Mouse (Mus musculus): ENCODE results near the gene Pknox2. TPM values are rescaled to one million over a fixed set of nuclear protein-coding genes. Genes with fewer than 3 reads are reported as not detected.

The Pknox2 gene
- polyA plus RNA-seq, 1 experiment from 2014 or later = 5.4 TPM

DNA sequence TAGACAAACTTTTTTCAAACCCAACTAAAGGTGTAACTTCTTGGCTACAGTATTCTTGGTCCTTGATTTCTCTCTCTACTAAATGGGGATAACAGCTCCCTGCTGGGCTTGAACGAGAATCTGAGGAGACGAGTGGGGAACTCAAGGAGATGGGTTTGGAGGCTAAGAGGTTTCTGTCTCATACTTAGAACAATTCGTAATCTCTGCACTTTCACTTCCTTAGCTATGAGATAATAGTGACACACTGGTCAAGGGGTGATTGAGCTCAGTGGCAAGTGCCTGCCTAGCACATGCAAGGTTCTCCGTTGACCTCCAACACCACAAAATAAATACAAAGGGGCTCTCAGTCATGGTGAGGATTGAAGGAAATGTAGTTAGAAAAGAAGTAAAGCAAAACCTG lies 215.6 kb downstream of the Pknox2 start:
- no peak for ATAC-seq (ENCODE audit: low FRiP score, low TSS enrichment)
- no peak overlapping the region for H3K27ac ChIP-seq (ENCODE audit: low read depth, low read length)
- WGBS = 84% methylated on average over 4 of the region's 4 CpGs

DNA sequence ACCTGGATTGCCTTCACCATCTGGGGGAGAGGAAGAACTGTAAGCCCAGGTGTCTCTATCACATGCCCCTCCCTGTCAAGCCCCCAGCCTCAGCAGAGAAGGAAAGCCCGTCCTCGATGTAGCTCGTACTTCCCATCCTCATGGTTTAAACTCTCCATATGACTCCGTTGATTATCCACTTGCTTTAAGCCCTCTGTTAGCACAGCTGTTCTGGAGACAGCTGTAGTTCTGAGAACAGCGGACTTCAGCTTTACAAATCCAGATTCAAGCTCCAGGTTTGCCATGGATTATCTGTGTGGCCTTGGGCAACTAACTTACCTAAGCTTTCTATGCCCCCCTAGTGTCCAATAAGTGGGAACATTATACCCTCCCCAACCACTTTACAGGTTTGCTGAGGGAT lies 223.5 kb downstream of the Pknox2 start:
- H3K27me3 ChIP-seq (ENCODE audit: control insufficient read depth, insufficient read depth, low read length) = no peaks in the 10 kb centered on the region
- WGBS = 87% methylated on average over 5 of the region's 5 CpGs
- no peak overlapping the region for H3K27ac ChIP-seq (ENCODE audit: low read depth, low read length)
- no peaks in the 10 kb centered on the region for H3K9me3 ChIP-seq (ENCODE audit: control insufficient read depth, low read length)
- ATAC-seq (ENCODE audit: low FRiP score, low TSS enrichment) = no peak
- H3K4me1 ChIP-seq (ENCODE audit: control insufficient read depth, insufficient read depth, low read length) = no peaks in the 10 kb centered on the region
- no peaks in the 10 kb centered on the region for H3K36me3 ChIP-seq (ENCODE audit: control insufficient read depth, insufficient read depth, low read length)
- H3K9ac ChIP-seq (ENCODE audit: low read depth, low read length) = no peak overlapping the region
- no peak overlapping the region for H3K4me3 ChIP-seq (ENCODE audit: low read length)
- no peak overlapping the region for H3K4me2 ChIP-seq (replicated peaks; ENCODE audit: low read depth, low read length)

More for the DNA sequence above, 215.6 kb downstream of the Pknox2 start:
- Histone ChIP-seq H3K4me3 (ENCODE audit: low read length) (no peak overlapping the region), H3K4me1 (ENCODE audit: control insufficient read depth, insufficient read depth, low read length) (no peaks in the 10 kb centered on the region), H3K4me2 (replicated peaks; ENCODE audit: low read depth, low read length) (no peak overlapping the region), H3K9me3 (ENCODE audit: control insufficient read depth, low read length) (no peaks in the 10 kb centered on the region), H3K36me3 (ENCODE audit: control insufficient read depth, insufficient read depth, low read length) (no peaks in the 10 kb centered on the region), H3K9ac (ENCODE audit: low read depth, low read length) (no peak overlapping the region), H3K27me3 (ENCODE audit: control insufficient read depth, insufficient read depth, low read length) (no peaks in the 10 kb centered on the region)

DNA sequence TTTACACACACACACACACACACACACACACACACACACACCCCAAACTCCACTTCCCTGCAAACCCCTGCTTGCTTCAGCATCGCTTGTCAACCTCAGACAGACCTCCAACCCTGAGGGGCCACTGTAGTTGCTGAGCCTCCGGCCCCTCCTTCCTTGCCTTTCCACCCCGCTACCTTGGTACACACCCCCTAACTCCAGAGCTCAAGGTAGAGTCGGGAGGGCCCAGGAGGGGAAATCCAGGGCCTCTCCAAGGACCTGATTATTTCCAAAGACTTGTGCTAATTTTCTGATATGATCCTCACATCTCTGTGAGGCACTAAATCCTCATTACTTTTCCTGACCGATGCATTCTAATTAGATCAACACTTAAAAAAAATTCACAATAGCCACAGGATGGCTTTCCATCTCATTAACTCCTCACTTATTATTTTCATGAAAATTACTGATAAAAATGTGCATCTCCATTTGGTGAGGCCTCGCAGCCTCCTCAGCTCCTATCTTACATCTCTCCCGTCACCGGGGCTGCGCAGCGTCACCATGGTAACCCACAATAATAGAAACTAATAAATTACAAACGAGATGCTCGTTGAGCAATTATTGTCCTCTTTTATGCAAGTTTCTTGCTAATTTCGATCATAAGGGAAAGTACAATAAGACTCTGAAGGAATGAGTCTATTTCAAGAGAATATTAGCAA lies 225.3 kb downstream of the Pknox2 start:
- ATAC-seq (ENCODE audit: low FRiP score, low TSS enrichment) = no peak
- H3K9me3 ChIP-seq (ENCODE audit: control insufficient read depth, low read length) = no peaks in the 10 kb centered on the region
- no peaks in the 10 kb centered on the region for H3K36me3 ChIP-seq (ENCODE audit: control insufficient read depth, insufficient read depth, low read length)
- no peak overlapping the region for H3K4me2 ChIP-seq (replicated peaks; ENCODE audit: low read depth, low read length)
- 59% methylated on average over 13 of the region's 13 CpGs for WGBS
- no peaks in the 10 kb centered on the region for H3K27me3 ChIP-seq (ENCODE audit: control insufficient read depth, insufficient read depth, low read length)
- no peak overlapping the region for H3K9ac ChIP-seq (ENCODE audit: low read depth, low read length)
- peaks cover 6% of the 10 kb centered on the region for H3K4me1 ChIP-seq (ENCODE audit: control insufficient read depth, insufficient read depth, low read length)
- no peak overlapping the region for H3K27ac ChIP-seq (ENCODE audit: low read depth, low read length)
- H3K4me3 ChIP-seq (ENCODE audit: low read length) = no peak overlapping the region

GRCm38 (mm10) chr9:36919472-36919871 lies 227.7 kb downstream of the Pknox2 start:
- H3K4me2 ChIP-seq (replicated peaks; ENCODE audit: low read depth, low read length) = no peak overlapping the region
- H3K4me1 ChIP-seq (ENCODE audit: control insufficient read depth, insufficient read depth, low read length) = peaks cover 9% of the 10 kb centered on the region
- no peaks in the 10 kb centered on the region for H3K9me3 ChIP-seq (ENCODE audit: control insufficient read depth, low read length)
- no peak overlapping the region for H3K4me3 ChIP-seq (ENCODE audit: low read length)
- 49% methylated on average over 4 of the region's 4 CpGs for WGBS
- no peaks in the 10 kb centered on the region for H3K36me3 ChIP-seq (ENCODE audit: control insufficient read depth, insufficient read depth, low read length)
- H3K27me3 ChIP-seq (ENCODE audit: control insufficient read depth, insufficient read depth, low read length) = no peaks in the 10 kb centered on the region
- H3K27ac ChIP-seq (ENCODE audit: low read depth, low read length) = no peak overlapping the region
- H3K9ac ChIP-seq (ENCODE audit: low read depth, low read length) = no peak overlapping the region
- no peak for ATAC-seq (ENCODE audit: low FRiP score, low TSS enrichment)

DNA sequence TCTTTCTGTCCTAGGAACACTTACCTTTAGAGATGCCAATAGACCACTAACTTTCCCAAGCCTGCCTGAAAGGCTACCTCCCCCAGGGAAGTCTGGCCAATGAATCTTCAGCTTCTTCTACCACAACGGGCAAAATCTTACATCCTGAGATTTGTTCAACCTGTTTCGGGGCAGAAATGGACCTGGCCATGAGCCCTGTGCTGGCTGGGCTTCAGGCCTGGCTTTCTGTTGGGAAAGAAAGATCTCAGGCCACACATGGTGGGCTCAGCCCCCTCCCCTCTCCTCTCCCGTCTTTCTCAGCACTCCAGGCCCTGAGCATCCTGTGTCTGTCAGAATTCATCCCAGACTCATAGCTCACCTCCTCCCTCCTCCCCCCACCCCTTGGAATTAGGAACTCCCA lies 228.6 kb downstream of the Pknox2 start:
- H3K36me3 ChIP-seq (ENCODE audit: control insufficient read depth, insufficient read depth, low read length) = no peaks in the 10 kb centered on the region
- H3K9ac ChIP-seq (ENCODE audit: low read depth, low read length) = no peak overlapping the region
- H3K4me2 ChIP-seq (replicated peaks; ENCODE audit: low read depth, low read length) = no peak overlapping the region
- H3K4me3 ChIP-seq (ENCODE audit: low read length) = no peak overlapping the region
- no peak overlapping the region for H3K27ac ChIP-seq (ENCODE audit: low read depth, low read length)
- no peak for ATAC-seq (ENCODE audit: low FRiP score, low TSS enrichment)
- peaks cover 9% of the 10 kb centered on the region for H3K4me1 ChIP-seq (ENCODE audit: control insufficient read depth, insufficient read depth, low read length)
- 71% methylated on average over 3 of the region's 3 CpGs for WGBS
- H3K27me3 ChIP-seq (ENCODE audit: control insufficient read depth, insufficient read depth, low read length) = no peaks in the 10 kb centered on the region
- no peaks in the 10 kb centered on the region for H3K9me3 ChIP-seq (ENCODE audit: control insufficient read depth, low read length)

- Histone ChIP-seq H3K4me2 (replicated peaks; ENCODE audit: low read depth, low read length) (no peak overlapping the region), H3K9ac (ENCODE audit: low read depth, low read length) (no peak overlapping the region), H3K36me3 (ENCODE audit: control insufficient read depth, insufficient read depth, low read length) (no peaks in the 10 kb centered on the region), H3K9me3 (ENCODE audit: control insufficient read depth, low read length) (no peaks in the 10 kb centered on the region), H3K4me3 (ENCODE audit: low read length) (no peak overlapping the region), H3K27ac (ENCODE audit: low read depth, low read length) (peak overlapping the region; percentile 31; the same call in 1 of the 2 replicates), H3K27me3 (ENCODE audit: control insufficient read depth, insufficient read depth, low read length) (no peaks in the 10 kb centered on the region), H3K4me1 (ENCODE audit: control insufficient read depth, insufficient read depth, low read length) (peaks cover 9% of the 10 kb centered on the region)
- WGBS = 17% methylated on average over 5 of the region's 5 CpGs
- ATAC-seq (ENCODE audit: low FRiP score, low TSS enrichment) = peak; percentile 87
Observed at GRCm38 (mm10) chr9:36916915-36917314, 230.3 kb downstream of the Pknox2 start.

- ATAC-seq (ENCODE audit: low FRiP score, low TSS enrichment) = peak; percentile 51; the same call in 1 of the 2 replicates
- H3K4me2 ChIP-seq (replicated peaks; ENCODE audit: low read depth, low read length) = no peak overlapping the region; the same call in 1 of the 2 replicates
- peak overlapping the region; percentile 31; the same call in 1 of the 2 replicates for H3K27ac ChIP-seq (ENCODE audit: low read depth, low read length)
- no peak overlapping the region for H3K4me3 ChIP-seq (ENCODE audit: low read length)
- peaks cover 9% of the 10 kb centered on the region for H3K4me1 ChIP-seq (ENCODE audit: control insufficient read depth, insufficient read depth, low read length)
- H3K9ac ChIP-seq (ENCODE audit: low read depth, low read length) = no peak overlapping the region
- WGBS = 7% methylated on average over 6 of the region's 6 CpGs
- no peaks in the 10 kb centered on the region for H3K27me3 ChIP-seq (ENCODE audit: control insufficient read depth, insufficient read depth, low read length)
- H3K36me3 ChIP-seq (ENCODE audit: control insufficient read depth, insufficient read depth, low read length) = no peaks in the 10 kb centered on the region
- H3K9me3 ChIP-seq (ENCODE audit: control insufficient read depth, low read length) = no peaks in the 10 kb centered on the region
Observed at GRCm38 (mm10) chr9:36916362-36916761, 230.8 kb downstream of the Pknox2 start.

DNA sequence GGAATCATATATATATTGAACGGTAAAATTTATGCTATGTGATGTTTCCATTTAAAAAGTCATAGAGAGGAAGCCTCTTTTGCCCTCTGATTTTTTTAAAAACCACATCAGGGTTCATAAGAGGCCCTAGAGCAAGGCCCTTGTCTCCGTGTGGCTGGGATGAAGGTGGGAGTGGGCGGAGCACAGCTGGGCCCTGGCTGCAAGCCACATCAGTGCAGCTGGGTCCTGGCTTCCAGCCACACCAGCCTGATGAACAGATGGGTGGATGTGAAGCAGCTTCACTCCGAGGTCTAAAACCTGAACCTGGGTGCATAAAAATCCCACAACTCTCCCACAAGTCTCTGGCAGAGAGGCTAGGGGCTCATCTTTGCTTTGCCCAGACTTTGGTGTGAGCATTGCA lies 241.8 kb downstream of the Pknox2 start:
- Histone ChIP-seq H3K4me1 (ENCODE audit: control insufficient read depth, insufficient read depth, low read length) (no peaks in the 10 kb centered on the region), H3K4me2 (replicated peaks; ENCODE audit: low read depth, low read length) (no peak overlapping the region), H3K4me3 (ENCODE audit: low read length) (no peak overlapping the region), H3K9me3 (ENCODE audit: control insufficient read depth, low read length) (no peaks in the 10 kb centered on the region), H3K9ac (ENCODE audit: low read depth, low read length) (no peak overlapping the region), H3K27ac (ENCODE audit: low read depth, low read length) (no peak overlapping the region), H3K36me3 (ENCODE audit: control insufficient read depth, insufficient read depth, low read length) (no peaks in the 10 kb centered on the region), H3K27me3 (ENCODE audit: control insufficient read depth, insufficient read depth, low read length) (no peaks in the 10 kb centered on the region)
- ATAC-seq (ENCODE audit: low FRiP score, low TSS enrichment) = no peak
- 66% methylated on average over 4 of the region's 4 CpGs for WGBS

- no peaks in the 10 kb centered on the region for H3K36me3 ChIP-seq (ENCODE audit: control insufficient read depth, insufficient read depth, low read length)
- no peak overlapping the region for H3K4me3 ChIP-seq (ENCODE audit: low read length)
- H3K9ac ChIP-seq (ENCODE audit: low read depth, low read length) = no peak overlapping the region
- H3K9me3 ChIP-seq (ENCODE audit: control insufficient read depth, low read length) = no peaks in the 10 kb centered on the region
- H3K27ac ChIP-seq (ENCODE audit: low read depth, low read length) = no peak overlapping the region
- no peaks in the 10 kb centered on the region for H3K27me3 ChIP-seq (ENCODE audit: control insufficient read depth, insufficient read depth, low read length)
- 89% methylated on average over 4 of the region's 4 CpGs for WGBS
- no peak overlapping the region for H3K4me2 ChIP-seq (replicated peaks; ENCODE audit: low read depth, low read length)
- ATAC-seq (ENCODE audit: low FRiP score, low TSS enrichment) = no peak
- H3K4me1 ChIP-seq (ENCODE audit: control insufficient read depth, insufficient read depth, low read length) = no peaks in the 10 kb centered on the region
Observed at GRCm38 (mm10) chr9:36900464-36900863, 246.7 kb downstream of the Pknox2 start.

Data from kidney, embryonic 14.5 days (tissue).